Mouse (Mus musculus) mature B cell (primary cell): ENCODE data around the gene Izumo1.
"Not testable (repeated sequence)": the region's sequence is repeated elsewhere in the genome, so short reads cannot be mapped to it uniquely, and the experiment has no call there.

Experiments
- in situ Hi-C: fragments of 300-500 bp; cut with MboI; formaldehyde crosslinking; loops from 2 replicates; pipeline ENCODE4 v1.14.3; 2019

Izumo1 gene

DNA sequence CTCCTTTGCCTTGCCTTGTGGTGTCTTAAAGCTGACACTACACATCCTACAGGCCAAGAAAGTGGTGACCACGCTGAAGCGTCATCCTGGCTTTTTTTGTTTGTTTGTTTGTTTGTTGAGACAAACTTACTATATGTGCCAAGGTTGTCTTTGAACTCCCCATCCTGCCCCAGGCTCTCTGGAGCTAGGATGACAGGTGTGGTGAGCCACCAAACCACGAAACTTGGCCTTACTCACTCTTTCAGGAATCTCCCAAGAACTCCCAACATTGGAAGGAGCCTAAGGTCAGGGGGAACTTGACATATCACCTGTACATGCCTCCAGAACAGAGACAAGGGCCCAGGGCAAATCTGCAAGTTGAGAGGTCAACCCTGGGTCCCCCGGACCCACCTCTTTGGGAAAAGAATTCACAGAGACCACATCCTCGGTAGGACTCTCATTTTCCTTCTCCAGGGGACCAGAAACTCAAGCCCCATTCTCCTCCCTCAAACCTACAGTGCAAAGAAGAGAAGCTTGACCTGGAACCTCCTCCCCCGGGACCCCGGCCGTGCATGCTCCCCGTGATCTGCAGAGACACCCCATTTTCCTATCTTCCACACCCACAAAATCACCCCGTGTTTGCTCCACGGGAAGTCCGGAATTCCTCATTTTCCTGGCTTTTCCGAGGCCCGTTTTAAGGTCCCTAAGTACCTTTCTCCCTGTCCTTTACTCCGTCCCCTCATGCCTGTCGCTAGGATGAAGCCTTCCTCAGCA is 21.1 kb downstream of the Izumo1 start:
- in situ Hi-C loops, result no loop called here

DNA sequence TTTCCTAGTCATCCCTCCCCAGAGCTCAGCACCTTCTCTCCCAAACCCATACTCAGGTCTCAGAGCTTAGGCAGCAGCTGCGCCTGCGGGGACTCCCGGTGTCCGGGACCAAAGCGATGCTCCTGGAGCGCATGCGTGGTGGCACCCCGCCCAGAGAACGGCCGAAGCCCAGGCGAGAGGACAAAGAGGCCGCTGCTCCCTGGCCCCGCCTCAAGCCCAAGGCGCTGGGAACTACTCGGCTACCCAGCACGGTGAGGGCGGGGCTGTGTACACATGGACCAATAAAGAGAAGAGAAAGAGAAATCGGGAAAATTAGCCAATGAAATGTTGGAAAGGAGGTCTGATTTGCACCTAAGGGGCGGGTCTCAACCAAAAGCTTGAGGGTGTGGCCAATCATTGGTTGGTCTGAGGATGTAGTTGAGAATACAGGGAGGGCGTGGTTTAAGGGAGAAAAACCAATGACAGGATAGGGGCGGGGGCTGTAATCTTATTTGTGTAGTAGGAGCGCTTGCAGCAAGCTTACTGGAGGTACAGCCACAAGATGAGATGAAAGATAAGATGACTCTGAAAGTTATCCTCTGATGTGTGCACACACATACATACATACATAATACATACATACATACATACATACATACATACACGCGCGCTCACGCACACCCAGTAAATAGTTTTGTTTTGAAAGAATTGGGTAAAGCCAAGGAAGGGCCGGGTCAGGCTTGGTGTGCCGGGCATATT is 22.0 kb downstream of the Izumo1 start:
- in situ Hi-C loops, result no loop called here

DNA sequence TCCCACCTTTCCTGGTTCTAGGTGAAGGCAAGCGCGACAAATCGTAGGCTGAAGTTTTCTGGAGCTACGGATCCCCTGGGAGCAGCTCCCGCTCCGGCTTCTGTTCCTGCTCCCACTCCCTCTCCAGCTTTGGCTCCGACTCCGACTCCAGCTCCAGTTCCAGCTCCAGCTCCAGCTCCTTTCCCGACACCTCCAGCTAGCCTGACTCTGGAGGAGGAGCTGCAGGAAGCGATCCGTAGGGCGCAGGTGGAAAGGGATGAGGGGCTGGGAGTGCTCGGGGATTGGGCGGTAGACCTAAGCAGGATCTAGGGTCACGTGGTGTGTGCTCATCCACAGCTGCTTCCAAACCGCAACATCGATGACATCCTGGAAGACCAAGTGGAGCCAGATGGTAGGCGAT is 22.6 kb downstream of the Izumo1 start:
- in situ Hi-C loops, result no loop called here

DNA sequence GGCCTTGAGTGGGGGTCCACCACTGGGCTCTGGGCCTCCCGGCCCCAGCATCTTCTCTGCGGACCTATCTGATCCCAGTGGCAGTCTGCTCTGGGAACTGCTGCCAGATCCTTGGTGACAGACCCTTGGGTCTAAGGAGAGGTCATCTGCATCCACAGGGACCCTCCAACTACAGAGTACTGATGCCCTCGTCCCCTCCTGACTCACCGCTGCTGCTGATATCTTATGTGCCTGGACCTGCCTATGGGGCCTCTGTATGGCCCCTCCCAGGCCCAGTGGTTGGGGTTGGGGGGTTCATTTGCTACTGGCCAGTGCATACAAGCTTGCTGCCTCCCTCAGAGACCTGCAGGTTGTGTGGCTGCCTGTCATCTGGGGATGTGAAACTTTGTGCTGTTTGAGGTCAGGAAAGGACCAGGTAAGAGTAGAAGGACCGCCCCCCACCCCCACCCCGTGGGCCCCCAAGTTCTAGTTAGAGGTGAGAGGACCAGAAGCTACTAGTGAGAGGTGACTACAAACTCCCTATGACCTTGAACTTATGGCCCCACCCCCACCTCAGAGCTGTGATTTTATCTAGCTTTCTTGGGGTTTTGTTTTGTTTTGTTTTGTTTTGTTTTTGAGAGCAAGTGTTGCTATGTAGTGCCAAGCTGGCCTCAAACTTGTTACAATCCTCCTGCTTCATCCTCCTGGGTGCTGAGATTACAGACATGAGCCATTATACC is 23.4 kb downstream of the Izumo1 start:
- in situ Hi-C loops, result no loop called here

DNA sequence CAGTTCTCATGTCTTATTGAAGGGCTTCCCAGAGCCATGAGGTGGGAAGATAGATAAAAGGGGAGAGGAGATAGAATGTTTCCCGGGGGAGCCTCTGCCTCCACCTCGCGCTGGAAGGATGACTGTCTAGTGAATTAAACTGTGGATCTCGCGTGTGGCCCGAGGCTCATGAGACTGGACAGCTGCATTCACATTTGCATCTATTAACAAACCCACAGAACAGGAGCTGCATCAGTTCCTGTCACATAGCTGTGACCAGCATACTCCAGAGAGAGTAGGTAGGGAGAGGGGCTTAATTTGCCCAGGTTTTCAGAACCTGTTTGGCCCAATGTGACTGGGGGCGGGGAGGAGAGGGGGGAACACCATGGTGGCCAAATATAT is 24.0 kb downstream of the Izumo1 start:
- in situ Hi-C loops, result no loop called here

DNA sequence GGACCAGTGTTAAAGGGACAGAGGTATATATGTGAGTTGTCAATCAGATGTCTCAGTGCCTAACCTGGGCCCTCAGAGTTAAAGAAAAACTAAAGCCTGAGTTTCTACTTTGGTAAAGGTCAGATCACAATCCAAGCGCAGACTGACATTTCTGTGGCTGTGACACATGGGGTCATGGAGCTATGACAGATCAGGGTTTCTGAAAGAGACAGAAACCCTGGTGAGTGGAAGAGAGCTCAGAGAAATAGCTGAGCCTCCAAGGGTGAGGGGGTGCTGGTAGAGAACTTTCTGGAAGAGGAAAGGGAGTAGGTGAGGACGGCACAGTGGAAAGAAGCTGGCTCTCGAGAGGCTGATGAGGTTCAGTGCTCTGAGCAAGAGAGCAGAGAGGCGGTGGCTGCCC is 25.1 kb downstream of the Izumo1 start:
- in situ Hi-C loops, result no loop called here

DNA sequence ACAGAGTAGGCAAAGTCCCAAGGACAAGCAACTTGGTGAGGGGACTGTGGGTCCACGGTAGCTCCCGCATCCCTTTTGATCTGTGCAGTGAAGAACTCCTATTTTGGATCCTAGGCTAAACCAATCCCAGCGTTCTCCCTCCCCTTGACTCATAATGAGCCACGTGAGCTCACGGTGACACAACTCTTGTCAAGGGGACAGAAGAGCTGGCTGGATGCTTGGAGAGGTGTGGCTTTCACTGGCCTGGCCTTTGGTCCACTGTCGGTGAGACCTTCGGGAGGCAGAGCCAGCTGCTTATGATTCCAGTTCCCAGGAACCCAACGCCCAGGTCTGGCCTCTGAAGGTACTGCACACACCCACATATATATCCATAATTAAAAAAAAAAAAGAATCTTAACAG is 27.7 kb downstream of the Izumo1 start:
- in situ Hi-C loops, result no loop called here

DNA sequence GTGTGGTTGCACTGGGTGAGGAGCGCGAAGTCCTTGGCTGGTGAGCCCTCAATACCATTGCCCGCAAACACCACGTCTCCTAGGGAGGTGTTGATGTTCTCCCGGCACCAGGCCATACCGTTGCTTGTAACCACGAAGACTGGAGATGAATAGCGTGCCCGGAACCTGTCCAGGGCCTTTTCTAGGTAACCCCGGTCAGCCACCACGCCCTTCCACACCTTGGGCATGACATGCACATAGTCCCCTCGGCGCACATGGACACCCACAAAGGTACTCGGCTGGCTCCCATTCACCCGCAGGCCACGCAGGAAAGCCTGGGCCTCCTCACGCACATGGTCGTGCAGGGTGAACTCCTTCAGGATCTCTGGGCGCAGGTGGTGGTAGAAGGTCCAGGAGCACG is 28.9 kb downstream of the Izumo1 start:
- in situ Hi-C loops, result not testable (repeated sequence)

DNA sequence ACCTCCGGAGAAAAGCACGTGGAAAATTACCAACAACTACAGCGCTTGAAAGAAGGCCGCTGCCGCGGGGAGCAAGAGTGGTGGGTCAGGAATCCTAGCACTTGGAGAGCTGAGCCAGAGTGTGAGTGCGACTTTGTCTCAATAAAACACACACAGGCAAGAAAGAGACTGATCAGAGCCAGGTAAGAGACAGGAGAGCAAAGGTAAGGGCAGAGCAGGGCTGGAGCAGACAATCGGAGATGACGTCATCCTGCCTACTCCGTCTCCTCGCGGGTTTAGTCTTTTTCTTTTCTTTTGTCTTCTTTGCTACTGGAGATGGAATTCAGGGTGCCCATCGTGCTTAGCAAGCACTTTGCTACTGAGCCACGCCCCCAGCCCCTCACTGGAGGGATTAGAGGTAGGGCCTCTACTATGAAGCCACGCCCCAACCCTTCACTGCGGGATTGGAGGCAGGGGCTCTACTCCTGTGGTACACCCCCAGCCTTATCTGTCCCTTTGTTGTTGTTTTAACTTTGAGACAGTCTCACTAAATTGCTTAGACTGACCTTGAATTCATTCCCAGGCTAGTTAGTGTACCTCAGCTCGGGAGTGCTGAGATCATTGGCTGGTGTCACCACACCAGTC is 32.9 kb downstream of the Izumo1 start:
- in situ Hi-C loops, result no loop called here

DNA sequence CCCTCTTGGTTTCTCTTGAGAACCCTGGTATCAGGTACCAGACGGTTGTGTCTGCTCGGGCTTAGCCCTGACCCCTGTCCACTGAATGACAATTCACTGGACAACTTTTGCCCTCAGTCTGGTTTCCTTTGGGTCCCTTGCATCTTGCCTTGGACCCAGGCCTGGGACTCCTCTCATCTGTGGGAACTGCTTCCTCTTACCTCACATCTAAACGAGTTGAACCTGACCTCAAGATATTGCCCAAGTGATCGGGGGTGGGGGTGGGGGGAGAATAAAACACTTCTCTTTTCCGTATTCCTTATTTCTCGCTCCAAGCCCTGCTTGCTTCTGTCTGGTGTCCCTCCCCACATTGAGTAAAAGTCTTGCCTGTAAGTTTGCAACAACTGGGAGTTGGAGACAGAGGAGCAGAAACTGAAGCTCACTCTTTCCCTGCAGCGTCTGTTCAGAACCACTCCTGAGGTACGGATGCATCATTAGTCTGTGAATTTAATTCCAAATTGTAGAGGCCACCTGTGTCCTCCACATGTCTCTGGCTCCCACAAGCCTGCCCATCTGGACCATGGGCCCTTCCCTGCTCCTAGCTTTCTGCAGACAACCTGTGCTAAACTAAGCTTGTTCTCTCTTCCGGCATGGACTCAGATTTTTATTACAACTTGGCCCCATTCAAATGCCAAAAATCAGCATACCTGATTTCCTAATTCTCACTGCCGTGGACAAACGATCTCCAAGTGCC is 39.3 kb downstream of the Izumo1 start:
- in situ Hi-C loops, result no loop called here

DNA sequence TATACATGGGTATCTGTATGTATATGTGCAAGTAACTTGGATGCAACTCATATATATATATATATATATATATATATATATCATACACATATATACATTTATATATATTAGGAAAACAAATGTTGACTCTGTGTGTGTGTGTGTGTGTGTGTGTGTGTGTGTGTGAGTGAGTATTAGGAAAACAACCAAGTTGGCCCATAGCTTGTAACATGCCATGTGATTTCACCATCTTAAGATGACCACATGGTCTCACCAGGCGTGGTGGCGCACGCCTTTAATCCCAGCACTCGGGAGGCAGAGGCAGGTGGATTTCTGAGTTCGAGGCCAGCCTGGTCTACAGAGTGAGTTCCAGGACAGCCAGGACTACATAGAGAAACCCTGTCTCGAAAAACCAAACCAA is 40.1 kb downstream of the Izumo1 start:
- in situ Hi-C loops, result not testable (repeated sequence)

DNA sequence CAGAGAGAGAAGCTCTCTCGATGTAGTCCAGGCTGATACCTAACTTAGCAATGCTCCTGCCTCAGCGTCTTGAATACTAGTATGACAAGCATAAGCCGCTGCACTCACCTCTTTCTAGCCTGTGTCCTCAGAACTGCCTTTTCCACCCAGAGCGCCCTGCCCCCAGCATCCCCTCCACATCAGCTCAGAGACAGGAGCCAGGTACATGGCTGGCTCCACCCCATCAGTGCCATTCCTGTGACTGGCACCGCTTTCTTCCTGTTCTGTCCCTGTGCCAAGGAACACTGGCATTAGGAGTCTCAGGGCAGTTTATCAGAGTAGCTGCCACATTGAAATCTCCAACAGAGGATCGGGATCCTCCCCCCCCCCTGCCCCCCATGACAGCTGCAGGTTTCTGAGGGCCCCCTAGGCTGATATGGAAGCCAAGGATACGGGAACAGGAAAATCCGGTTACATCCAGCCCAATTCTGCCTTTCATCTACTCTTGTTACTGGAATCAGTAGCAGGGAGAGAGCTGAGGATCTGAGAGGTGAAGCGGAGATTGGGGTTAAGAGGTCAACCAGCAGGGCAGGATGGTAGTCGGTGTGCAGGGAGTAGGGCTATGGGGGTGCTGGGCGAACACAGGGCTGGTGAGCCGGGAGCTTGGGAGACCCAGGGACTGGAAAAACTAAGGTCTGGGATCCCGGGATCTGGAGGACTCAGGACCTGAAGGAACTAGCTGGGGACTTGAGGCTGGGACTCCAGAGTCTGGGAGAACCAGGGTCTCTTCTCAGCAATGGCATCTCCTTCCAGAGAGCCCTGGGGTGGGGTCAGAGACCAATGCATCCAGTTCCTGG is 43.9 kb downstream of the Izumo1 start:
- in situ Hi-C loops, result no loop called here

DNA sequence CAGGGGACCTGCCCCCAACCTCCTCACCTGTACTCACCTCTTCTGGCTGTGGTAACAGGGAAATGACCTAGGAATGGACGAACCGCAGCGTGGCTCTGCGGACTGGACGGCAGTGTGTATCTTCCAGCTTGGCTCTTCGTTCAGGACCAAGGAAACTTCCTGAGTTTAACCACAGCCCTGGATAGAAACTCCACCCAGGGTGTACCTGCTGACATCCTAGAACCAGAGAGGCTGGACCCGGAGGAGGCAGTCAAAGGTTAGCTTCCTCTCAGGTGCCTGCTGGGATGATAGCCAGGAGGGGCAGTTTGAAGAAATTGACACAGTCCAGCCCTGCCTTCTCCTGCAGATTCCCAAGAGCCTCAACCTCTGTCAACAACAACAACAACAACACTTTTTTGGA is 44.5 kb downstream of the Izumo1 start, which contains the start of gene Fut2:
Gene Fut2, minus strand, starts transcription at position 234 of the 400 bp plus-strand sequence.
- in situ Hi-C loops, result no loop called here

DNA sequence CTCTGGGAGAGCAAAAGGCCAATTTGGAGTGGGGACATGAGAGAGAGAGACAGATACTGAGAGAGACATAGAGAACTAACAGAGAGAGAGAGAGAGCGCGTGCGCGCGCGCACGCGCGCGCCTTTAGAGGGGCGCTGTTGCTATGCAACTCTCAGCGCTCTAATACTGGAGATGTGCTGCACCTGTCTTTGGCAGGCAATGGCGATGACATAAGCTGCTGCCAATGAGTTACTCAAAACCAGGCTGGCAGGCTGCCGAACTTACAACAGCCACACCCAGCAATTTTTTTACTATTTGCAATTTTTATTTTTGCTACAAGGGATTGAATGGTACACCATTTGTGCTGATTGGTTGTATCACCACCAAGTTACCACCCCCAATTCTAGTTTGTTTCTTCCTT is 46.1 kb downstream of the Izumo1 start:
- in situ Hi-C loops, result no loop called here

DNA sequence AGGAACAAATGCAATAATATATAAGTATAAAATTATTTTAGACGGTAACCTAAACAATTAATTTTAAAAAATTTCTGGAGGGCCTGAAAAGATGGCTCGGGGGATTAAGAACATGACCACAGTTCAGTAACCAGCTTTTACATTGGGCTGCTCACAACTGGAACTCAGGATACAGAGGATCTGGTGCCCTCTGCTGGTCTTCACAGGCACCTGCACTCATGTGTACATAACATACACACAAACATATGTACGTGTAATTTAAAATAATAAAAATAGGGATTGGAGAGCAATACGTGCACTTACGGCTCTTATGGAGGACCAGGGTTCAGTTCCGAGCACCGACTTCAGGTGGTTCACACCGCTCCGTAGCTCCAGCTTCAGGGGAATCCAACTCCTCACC is 47.3 kb downstream of the Izumo1 start:
- in situ Hi-C loops, result no loop called here

DNA sequence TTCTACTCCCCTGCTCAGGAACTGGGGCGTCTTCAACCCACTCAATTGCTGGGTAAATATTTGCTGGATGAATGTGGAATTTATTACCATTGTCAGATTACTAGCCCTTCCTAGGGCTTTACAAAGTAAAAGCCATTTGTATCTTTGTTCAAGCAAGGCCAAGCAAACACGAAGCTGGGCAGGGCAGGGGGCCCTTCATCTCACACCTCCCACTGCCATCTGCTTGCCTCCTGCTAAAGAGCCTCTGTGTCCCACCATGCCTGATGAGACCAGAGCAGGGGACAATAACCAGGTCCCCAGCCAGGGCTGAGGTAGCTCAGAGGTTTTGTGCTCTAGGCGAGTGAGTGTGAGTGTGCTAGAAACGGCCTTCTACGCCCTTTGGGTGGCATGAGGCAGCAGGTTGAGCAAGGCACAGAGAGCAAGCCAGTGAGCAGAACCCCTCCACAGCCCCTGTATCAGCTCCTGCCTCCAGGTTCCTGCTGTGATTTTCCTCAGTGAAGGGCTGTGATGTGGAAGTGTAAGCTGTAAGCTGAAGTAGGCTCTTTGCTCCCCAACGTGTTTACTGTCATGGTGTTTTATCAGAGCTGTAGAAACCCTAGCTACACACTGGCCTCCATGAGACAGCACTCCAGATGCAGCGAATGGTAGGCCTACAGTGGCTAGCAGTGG is 56.1 kb downstream of the Izumo1 start:
- in situ Hi-C loops, result no loop called here
